Mouse (Mus musculus) adrenal gland, postnatal 10 days (tissue): ENCODE data around the gene Samd3. TPM values are rescaled to one million over a fixed set of nuclear protein-coding genes. Genes with fewer than 3 reads are reported as not detected.

Experiments used
- DNase-seq: peaks from one replicate; pipeline ENCODE4 v3.0.0; 2021; ENCODE audit warnings: mixed read lengths
- long read RNA-seq, 2 experiments: library from polyadenylated mRNA; stranded (forward); transcript quantifications; one replicate each; pipeline ENCODE4 v2.0.0; 2021
- total RNA-seq, 2 experiments: library from RNA; stranded (reverse); gene quantifications; 2 replicates each; pipeline ENCODE4 v1.2.3; 2021

Gene Samd3
- total RNA-seq, result not detected
- long read RNA-seq, experiment 1, result 0 reads
- long read RNA-seq, experiment 2, result 0 reads

DNA sequence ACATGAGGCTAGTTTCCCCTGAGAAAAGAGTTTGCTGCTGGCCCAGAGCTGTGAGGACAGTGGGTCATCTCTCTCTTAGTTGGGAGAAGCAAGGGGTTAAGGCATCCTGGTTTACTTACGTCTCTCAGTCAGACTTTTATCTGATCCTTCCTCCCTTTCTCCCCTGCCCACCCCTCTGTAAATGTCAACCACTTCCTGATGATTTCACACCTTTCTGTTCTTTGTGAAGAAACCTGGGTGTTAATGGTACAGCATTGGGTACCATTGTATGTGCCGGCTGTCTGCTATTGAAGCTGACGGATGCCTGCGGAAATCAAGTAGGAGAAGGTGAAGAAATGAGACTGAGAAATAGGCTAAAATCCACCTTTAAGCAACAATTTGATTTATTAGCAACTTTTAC lies at the start of gene Samd3:
Gene Samd3 (plus strand): TSS at position 220 of the 400 bp plus-strand sequence.
- DNase-seq, result no peak

DNA sequence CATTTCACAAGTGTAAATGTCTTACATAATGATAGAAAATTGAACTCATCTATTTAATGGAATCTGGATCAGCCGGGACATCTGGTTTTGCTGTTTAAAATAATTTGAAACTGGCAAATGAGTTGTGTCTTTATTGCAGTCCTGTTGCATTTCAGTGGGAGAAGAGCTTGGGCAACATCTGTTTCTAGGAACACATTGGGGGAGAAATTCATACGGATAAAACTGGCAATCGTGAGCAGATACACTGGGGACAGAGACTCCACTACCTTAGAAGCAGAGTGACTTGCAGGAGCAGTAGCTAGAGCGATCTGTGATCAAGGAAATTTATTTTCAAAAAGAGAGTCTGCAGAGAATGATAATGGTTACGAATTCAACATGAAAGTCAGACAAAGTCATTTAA lies 44.2 kb upstream of the Samd3 start:
- no peak for DNase-seq

DNA sequence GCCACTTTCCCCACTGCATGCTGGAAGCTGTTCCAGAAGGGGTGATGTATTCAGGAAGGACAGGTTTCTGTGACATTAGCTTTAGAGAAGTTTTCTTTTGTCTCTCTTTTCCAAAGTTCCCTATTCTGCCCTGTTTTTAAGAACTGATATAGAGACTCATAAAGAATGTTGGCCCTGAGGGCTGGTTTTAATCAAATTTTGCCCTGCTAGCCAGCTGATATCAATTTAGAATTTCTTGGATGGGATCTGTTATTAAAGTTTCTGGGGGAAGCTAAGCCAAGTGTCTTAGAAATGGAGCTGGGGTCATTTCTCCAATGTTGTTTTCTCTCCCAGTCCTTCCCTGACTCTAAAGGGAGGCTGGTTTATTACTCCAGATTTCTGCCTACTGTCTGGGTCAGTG lies 38.7 kb upstream of the Samd3 start:
- no peak for DNase-seq

DNA sequence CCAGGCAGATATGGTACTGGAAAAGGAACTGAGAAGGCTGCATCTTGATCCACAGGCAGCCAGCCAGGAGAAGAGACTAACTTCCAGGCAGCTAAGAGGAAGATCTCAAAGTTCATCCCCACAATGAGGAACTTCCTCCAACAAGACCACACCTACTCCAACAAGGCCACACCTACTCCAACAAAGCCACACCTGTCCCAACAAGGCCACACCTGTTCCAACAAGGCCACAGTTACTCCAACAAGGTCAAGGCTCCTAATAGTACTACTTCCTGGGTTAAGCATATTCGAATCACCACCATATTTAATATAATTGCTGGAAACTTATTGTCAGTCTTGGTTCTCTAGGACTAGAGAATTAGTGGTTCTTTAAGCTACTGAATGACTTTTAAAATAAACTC lies 34.6 kb upstream of the Samd3 start:
- DNase-seq, result no peak

DNA sequence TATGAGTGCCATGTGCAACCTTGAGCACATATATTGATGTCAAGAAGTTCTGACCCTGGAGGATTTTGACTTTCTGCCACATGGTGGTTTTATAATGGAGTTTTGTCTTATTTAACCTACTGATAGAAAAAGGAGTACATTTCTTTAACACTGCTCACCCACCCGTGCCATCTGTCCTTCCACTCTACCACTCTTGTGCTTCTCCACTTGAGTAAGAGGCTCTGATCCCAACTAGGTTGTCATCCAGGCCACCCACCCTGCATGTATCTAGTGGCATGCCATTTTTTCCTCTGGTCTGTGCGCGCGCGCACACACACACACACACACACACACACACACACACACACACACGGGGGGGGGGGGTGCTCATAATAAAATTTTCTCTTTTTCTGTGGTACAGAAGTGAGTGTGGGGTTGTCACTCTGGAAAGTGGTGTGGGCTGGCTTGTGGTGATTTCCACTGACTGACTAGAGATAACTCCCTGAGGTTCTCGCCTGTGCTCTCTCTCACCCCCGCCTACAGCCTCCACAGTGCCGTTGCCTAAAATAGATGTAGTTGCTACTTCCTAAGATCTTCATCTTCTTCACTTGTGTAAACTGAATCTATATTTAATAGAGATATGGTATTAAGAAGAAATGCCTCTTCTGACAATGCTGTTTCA lies 26.7 kb upstream of the Samd3 start:
- DNase-seq, result no peak

DNA sequence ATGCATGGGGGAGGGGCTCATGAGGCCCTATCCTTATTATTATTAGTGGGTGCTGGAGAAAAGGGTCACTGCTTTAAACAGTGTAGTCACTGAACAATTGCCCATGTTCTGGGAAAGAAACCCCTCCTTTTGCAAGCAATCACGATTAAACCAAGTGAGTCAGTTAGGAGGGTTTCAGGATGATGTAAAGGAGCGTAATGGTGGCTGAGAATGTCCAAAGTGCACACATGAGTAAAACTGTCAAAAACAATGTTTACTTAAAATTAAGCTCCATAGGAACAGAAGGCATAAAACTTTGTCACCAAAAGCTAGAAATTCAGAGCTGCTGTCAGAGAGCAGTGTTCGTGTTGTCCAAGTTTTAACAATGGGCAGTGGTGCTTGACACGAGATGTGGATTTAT lies 8.8 kb upstream of the Samd3 start:
- no peak for DNase-seq

DNA sequence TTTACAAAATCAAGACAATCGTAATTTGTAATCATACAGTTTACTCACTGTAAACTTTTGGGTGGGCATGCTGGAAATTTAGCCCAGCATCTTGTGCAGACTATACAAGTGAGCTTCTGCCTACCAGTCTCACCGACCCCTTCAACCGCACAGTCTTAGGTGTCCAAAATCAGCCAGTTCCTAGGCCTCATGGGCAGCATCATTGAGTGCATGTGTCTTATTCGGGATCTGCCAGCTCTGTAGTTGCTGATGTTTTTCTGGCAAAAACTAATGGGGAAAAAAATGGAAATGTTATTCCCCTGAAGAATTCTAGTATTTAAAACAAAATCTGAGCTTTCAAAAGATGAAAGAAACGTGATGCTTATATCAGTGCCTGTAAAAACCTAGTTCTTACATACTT lies 3.3 kb upstream of the Samd3 start:
- no peak for DNase-seq

DNA sequence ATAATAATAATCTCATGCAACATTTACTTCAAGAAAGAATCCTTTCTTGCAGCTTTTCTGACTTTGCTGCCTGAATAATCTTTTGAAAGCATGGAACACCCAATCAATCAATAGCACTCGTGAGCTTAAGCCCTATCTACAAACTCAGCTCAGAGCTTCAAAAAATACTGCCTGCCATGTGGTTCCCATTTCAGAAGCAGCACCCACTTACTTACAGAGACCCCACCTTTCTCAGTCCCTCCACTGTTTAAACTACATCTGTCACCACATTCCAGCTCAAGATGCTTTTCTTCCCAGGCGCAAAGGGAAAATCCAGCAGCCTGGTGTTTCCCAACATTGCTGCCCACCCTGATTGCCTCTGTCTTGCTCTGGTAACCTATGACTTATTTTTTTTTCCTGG lies 2.8 kb upstream of the Samd3 start:
- no peak for DNase-seq

DNA sequence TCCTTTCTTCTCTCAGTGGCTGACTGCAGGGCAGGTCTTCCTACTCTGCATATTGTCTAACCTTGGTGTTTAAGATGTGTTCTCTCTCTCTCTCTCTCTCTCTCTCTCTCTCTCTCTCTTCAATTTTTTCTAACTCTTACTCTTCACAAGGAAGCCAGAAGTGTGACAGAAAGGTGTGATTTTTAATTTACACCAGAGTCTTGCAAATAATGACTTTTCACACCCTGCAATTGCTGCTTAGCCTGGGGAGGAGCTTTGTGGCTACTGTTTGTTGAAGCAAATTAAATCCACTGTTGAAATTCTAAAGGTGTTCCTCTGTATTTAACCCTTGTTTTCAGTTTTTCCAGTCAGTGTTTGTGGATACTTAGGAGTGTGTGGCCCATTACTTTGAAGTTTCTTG lies 1.3 kb upstream of the Samd3 start:
- DNase-seq, result no peak

DNA sequence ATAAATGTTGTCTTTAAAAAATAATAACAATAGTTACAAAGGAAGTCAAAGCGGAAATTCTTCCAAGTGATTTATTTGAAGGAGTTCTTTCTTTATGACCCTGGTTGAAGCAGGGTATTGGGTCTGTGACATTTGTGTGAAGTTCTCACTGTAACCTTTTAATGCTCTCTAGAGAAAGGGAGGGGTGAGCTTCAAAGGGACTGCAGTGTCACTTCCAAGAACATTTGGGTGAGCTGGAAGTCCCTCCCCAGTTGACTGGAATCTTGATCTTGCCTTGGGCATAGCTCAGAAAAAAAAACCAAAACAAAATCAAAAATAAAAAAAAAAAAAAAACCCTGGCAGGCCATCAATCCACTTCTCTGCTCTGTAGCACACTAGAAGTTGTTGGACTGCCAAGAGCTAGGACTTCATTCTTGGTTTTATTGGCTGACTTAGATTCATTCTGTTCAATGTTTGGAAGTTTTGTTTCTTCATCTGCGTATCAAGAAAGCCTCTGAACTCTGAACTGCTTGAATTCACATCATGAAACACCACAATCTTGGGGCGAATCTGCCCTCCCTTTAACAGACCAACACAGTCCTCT lies 2.7 kb downstream of the Samd3 start:
- no peak for DNase-seq

DNA sequence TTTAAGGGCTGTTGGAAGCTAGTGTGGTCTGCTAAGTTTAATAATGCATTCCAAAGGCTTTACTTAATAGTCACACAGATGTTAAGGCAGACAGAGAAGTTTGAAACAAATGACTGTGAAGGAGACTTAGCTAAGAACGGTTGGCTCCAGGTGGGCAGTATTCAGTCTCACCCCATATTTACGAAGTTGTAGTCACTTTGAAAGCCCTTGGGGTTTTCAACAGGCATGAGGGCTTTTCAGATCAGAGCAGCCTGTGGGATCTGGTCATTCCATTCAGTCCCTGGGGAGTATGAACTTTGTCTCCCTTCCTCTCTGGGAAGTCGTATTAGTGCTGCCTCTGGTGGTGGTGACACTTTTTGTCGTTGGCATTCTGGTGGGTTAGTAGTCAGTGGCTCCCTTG lies 9.1 kb downstream of the Samd3 start:
- no peak for DNase-seq

DNA sequence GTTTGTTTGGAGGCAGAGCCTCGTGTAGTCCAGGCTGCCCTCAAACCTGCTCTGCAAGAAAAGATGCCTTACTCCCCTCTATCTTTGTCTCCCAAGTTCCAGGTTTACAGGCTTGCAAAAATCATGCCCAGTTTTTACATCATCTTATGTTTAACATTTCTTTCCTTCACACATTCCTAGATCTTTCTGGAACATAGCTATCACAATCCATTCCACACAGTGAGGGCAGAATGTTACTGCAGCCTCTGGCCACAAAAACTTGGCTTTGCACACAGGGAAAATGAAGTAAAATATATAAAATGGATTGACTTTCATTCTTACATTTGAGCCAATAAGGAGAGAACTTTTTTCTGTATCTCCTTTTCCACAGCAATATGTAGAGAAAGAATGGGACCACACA lies 9.6 kb downstream of the Samd3 start:
- no peak for DNase-seq

DNA sequence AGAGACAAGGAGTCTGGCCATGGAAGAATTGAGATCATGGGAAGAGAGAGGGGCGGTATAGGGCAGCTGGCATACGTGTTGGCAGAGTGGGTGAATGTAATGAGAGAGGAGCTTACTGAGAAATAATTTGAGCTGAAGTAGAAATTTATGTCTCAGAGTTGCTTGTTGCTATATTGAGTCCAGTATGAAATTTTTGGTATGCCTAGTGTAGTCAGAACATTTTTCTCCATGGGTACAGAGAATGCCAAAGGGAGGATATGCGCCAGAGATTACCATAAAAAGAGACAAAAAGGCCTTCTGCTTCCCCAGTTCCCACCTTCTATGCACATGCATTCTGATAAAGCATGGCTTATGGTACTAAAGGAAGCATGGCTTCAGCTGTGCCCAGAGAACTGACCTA lies 13.7 kb downstream of the Samd3 start:
- no peak for DNase-seq

DNA sequence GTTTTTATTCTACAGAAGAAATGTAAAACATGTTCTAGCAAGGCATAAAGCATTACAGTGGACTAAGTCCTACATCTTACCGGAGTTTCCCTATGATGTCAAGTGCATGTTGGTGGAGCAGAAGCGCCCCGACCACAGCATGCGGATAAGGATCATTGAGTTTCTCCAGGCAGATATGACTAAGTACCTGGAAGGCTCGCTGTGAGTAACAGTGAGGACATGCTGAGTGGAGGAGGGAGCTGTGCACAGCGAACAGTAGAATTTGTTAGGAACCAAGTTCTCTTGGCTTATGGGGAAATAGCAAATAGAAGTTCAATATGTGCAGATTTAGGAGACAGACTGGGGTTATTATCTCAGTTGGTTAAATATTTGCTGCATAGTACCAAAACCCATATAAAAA lies 15.0 kb downstream of the Samd3 start:
- DNase-seq, result no peak

DNA sequence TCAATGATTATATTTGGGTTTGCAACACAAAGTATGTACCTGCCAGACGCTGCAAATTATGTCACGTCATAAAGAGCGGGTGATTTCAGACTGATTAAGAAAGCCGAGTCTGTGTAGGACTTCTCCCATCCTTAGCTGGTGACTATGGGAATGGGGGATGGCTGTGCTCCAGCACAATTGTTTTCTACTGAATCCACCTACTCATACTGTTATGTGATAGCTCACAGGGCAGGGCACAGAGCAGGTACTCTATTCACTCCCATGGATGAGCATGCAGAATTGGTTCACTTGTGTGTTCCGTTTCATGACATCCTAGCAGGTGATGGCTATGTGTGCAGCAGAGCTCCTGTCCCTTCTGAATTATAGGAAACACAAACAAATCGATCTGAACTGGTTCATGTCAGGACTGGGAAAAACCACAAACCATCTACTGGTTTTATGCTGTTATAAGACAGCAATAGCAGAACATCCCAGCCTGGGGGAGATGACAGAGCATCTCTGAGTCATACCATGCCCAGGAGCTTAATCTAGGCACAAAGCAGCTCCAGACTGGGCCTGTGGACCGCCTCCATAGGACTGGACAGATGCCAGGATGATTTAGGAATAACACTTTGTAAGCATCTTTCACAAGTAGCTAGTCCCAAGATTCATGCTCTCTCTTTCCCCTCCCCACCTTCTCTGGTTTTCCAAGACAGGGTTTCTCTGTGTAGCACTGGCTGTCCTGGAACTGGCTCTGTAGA lies 20.1 kb downstream of the Samd3 start:
- no peak for DNase-seq

DNA sequence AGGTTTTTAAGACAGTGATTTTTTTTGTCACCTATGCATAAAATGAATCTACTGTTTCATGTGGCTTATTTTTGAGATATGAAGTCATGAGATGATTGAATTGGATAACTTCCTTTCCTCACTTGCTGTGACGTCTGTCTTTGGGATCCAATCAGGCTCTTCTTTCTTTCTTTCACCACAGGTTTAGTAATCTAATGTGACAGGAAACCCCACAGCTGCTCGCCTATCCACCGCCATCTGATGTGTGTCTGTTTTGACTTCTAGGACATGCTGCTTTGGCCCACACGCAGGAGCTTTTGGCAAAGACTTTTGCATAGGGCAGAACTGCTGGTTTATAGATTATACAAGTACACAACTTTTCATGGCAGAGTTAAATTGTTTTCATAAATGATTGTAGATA lies 30.4 kb downstream of the Samd3 start:
- DNase-seq, result no peak

DNA sequence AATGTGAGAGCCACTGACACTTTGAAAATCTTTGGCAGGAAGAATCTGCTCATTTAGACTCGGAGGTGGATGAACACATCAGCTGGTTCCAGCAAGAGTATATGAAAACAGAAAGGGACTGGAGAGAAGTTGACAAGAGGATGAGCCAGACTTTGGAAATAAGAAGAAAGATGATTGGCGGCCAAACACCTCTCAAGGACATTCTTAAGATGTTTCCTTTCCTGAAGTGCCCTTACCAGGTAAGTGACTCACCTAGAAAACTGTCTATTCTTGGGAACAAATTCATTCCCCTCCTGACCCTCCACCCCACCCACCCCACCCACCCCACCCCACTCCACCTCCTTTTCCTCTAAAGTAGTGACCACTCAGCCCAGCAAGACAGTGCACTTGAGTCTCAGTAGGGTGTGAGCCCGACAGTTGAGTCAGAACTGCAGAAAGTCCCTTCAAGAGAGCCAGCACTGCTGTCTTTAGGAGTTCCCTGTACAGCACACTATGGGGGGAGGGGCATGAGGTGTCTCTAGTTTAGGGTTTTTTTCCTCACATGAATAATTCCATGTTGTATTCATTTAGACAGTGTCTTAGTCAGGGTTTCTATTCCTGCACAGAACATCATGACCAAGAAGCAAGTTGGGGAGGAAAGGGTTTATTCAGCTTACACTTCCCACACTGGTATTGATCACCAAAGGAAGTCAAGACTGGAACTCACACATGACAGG lies 34.4 kb downstream of the Samd3 start:
- DNase-seq, result no peak

DNA sequence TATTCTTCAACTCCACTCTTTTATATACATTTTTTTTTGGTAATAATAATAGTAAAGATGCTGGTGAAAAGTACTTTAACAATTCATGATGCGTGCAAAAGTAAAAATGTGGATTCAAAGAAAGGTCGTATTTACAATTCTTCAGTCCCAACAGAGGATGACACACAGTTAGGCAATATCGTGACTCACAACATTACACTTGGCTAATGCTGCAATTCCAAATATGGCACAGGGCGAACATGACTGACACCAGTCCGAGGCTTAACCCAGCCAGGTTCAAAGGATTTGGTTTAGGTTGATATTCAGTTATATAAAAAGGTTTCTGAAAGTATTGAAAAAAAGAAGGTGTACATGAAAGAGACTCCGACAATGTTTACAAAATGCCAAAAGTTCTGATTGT lies 45.9 kb downstream of the Samd3 start:
- no peak for DNase-seq

DNA sequence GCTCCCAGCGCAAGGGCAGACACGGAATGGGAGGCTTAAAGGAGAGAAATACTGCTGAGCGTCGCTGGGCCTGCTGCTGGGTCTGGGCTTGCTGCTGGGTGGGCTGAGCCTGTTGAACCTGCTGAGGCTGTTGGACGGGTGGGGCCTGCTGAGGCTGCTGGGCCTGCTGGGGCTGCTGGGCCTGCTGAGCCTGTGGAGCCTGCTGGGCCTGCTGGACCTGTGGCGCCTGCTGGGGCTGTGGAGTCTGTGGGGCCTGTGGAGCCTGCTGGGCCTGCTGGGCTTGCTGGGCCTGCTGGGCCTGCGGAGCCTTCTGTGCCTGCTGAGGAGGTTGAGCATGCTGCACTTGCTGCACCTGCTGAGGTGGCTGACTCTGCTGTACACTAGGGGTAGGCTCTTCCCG lies 50.5 kb downstream of the Samd3 start:
- DNase-seq, result no peak

DNA sequence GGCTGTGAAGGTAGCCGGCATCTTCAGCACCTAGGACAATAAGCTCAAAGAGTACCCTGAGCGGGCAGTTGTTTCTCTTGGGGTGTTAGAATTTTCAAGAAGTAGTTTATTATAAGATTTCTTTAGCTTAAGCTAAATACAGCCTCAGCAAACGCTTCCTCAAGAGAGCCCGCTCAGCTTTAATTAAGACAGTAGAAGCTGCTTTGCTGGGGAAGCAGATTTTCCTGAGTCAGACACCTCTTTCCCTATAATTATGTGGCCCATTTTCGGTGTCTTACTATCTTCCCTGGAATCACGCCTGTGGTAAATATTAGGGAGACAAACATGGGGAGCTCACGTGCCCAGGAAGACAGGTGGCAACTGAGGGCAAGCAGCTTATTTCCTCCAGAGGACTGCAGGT lies 57.6 kb downstream of the Samd3 start:
- no peak for DNase-seq

DNA sequence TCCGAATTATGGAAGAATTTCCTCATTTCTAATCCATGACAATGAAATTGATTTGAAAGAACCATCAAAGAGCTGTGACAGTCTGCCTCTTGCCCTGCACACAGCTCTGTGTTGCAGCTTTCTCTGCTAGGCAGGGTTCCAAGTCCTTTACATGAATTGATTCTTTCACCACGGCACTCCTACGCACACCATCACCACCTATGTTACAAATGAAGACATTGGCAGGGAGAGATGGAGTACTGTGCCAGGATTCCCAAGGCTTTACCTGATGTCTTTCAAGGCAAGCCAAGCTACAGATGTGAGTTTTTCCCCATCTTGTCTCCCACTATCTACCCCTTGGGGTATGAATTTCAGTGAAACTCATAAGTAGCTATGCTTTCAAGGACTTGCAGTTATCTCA lies 67.7 kb downstream of the Samd3 start:
- no peak for DNase-seq

DNA sequence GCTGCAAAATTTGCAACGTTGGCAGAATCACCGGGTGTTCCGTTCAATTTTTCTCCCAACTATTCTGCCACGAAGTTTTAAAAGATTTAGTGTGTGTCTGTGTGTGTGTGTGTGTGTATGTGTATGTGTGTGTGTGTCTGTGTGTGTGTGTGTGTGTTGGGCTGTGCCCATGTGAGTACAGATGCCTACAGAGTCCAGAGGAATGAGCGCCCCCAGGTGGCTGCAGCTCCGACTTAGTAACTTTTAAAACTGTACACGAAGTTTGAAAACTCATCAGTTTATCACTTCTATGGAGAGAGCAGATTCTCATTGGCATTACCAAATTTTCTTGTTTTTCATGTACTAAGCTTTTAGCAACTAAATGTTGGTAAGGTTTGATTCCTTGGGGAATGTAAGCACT lies 68.1 kb downstream of the Samd3 start:
- DNase-seq, result peak; percentile 13

DNA sequence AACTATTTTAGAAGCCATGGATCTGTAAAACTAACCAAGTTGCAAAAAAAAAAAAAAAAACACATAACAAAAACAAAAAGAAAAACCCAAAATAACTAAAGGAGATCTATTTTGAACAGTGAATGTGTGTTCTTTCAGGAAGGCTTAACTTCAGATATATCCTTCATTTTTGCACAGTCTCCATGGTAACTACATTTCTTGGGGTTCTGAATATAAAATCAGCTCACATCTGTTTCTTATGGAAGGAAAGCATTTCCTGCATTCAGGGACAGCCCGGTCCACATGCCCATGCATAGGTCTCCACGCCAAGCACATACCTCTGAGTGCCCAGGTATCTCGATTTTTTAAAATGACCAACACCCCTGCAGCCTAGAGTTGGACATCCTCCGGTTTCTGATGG lies 72.8 kb downstream of the Samd3 start:
- DNase-seq, result no peak
